Mouse (Mus musculus): ENCODE results near the gene Foxp3. TPM values are rescaled to one million over a fixed set of nuclear protein-coding genes. Genes with fewer than 3 reads are reported as not detected.
A peak's percentile ranks its signal among the peaks of the same experiment; 100 is the strongest.

The Foxp3 gene
- total RNA-seq, 2 experiments from 2014 or later, result not detected

GRCm38 (mm10) chrX:7610536-7611258, 37.3 kb downstream of the Foxp3 start:
- no peak for DNase-seq (ENCODE audit: low spot score in 2 of 2)

- DNase-seq (ENCODE audit: low spot score in 2 of 2), result no peak
Measured at GRCm38 (mm10) chrX:7617889-7618551, 44.6 kb downstream of the Foxp3 start.

- no peak for DNase-seq (ENCODE audit: low spot score in 2 of 2)
Measured at GRCm38 (mm10) chrX:7632560-7632959, 59.1 kb downstream of the Foxp3 start.

DNA sequence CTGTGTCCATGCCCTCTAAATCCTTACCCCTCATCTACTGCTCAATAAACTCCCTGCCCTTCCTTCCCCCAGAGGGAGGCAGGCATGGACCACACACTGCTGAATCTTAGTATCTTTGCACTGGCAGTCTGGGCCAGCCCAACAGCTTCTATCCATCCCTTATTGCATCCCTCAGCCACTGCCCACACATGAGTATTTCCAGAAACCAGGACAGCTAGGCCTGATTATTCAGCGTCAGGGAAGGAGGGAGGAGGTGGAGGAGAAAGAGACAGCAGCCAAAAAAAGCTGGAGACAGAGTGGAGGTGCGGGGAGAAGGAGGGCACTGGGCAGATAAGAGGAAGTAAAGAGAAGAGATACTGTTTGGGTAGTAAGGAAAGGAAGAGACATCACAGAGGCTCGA, 61.7 kb downstream of the Foxp3 start:
- DNase-seq (ENCODE audit: low spot score in 2 of 2), result peak in 1 of 2 experiments; percentile 74

GRCm38 (mm10) chrX:7638401-7639091, 65.1 kb downstream of the Foxp3 start, which contains the start of gene Syp:
Gene Syp, plus strand, starts transcription at chrX:7638471.
- peak; percentile 84 to 85 for DNase-seq (ENCODE audit: low spot score in 2 of 2)

DNA sequence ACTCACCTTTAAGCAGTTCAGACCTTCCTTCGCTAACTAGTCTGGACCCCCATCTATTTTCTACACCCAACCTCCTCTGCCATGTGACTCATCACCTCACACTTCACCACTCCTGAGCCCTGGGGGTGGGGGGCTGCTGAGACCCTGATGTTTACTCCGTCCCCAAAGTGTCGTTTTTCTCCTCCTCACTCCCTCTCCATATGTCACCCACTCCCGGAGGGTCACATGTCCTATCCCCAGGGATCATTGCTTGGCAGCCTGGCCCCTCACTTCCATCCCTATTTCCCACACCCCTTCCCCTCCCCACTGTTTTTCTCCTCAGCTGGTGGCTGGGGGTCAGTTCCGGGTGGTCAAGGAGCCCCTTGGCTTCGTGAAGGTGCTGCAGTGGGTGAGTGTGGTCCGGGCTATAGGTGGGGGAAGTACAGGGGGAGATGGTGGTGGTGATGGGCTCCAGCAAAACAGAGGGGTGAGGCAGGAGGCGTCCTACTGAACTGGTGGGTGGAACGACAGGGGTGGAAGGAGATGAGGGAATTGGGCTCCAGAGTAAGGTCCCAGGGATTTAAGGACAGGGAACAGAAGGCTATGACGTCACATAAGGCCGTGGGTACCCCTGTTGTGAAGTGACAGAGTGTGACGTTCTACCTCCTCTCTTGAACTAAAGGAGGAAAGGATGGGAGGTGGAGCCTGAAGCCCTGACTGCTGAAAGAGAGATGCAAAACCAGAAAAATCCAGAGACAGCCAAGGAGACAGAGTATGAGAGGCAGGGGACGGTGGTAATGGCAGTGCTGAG, 66.3 kb downstream of the Foxp3 start:
- peak in 1 of 2 experiments; percentile 18 for DNase-seq (ENCODE audit: low spot score in 2 of 2)

DNA sequence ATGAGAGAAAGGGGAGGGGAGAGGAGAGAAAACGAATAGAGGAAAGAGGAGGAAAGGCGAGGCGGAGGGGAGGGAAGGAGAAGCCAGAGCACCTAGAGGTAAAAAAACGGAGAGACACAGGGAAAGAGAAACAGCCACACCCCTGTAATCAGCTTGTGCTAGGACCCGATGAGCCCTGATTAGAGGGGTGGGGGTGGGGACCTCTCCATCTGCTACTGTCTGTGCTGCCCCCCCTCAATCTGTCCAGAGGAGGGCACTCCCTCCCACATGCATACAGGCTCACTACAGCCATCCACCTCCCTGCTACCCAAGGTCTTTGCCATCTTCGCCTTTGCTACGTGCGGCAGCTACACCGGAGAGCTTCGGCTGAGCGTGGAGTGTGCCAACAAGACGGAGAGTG, 67.3 kb downstream of the Foxp3 start:
- DNase-seq (ENCODE audit: low spot score in 2 of 2), result no peak

Other genes starting within 250 kb of the Foxp3 start
- 10 to 100 TPM; 16.5 to 18.8 TPM for gene Usp27x, start 197.8 kb upstream of the Foxp3 start, total RNA-seq (2021)
- gene Ppp1r3f, start 639 bp downstream of the Foxp3 start, total RNA-seq (2021), result 10 to 100 TPM; 20.3 to 29.1 TPM
- 10 to 100 TPM; 29.0 to 34.2 TPM for gene Ccdc22, start 31.9 kb downstream of the Foxp3 start, total RNA-seq (2021)
- under 1 TPM in 1 of 2 experiments, not detected in 1; 0.33 TPM for gene Cacna1f, start 33.4 kb downstream of the Foxp3 start, total RNA-seq (2021)
- gene Syp, start 64.8 kb downstream of the Foxp3 start, total RNA-seq (2021), result 1,000 to 10,000 TPM; 1,889 to 1,992 TPM
- gene Prickle3, start 83.6 kb downstream of the Foxp3 start, total RNA-seq (2021), result 1 to 10 TPM; 1.9 to 2.5 TPM
- 10 to 100 TPM in 1 of 2 experiments, 1 to 10 TPM in 1; 8.8 to 11.1 TPM for gene Plp2, start 97.7 kb downstream of the Foxp3 start, total RNA-seq (2021)
- under 1 TPM; 0.19 to 0.44 TPM for gene Magix, start 107.6 kb downstream of the Foxp3 start, total RNA-seq (2021)
- 10 to 100 TPM; 33.8 to 34.2 TPM for gene Gpkow, start 123.5 kb downstream of the Foxp3 start, total RNA-seq (2021)
- gene Wdr45, start 140.7 kb downstream of the Foxp3 start, total RNA-seq (2021), result 10 to 100 TPM; 55.8 to 56.1 TPM
- gene Gm45208, start 148.6 kb downstream of the Foxp3 start, total RNA-seq (2021), result 1 to 10 TPM in 1 of 2 experiments, not detected in 1; 1.6 TPM
- 10 to 100 TPM; 96.0 to 98.1 TPM for gene Praf2, start 154.8 kb downstream of the Foxp3 start, total RNA-seq (2021)
- 10 to 100 TPM; 26.7 to 29.7 TPM for gene Ccdc120, start 177.3 kb downstream of the Foxp3 start, total RNA-seq (2021)
- gene Tfe3, start 188.9 kb downstream of the Foxp3 start, total RNA-seq (2021), result 10 to 100 TPM; 34.2 to 35.2 TPM
- 100 to 1,000 TPM in 1 of 2 experiments, 10 to 100 TPM in 1; 99.1 to 103 TPM for gene Gripap1, start 216.1 kb downstream of the Foxp3 start, total RNA-seq (2021)
- 1 to 10 TPM; 8.4 to 9.6 TPM for gene Kcnd1, start 248.6 kb downstream of the Foxp3 start, total RNA-seq (2021)

All from left cerebral cortex, adult 18-20 months (tissue).